Mouse (Mus musculus): ENCODE measurements around the gene Acsl4. TPM values are rescaled to one million over a fixed set of nuclear protein-coding genes. Genes with fewer than 3 reads are reported as not detected.

The Acsl4 gene
- total and polyA plus RNA-seq, 3 experiments: 6.1 to 176 (median 110) TPM

DNA sequence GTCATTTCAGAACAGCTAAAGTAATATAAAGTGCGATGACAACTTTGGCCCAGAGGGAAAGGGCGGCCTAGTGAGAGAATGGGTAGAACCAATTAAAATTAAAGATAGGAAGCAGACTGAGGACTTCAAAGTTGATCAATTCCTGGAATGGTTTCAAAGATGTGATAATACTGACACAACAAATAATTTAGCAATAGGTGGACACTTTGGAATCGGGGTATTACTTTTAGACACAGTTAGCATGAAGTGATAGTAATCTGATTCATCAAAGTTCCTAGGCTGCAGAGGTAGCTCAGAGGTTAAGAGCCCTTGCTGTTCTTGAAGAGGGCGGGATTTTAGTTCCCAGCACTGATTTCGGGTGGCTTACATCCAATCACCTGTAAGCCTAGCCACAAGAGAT, 54.8 kb downstream of the Acsl4 start:
- no peaks in the 10 kb centered on the region for H3K4me1 ChIP-seq (ENCODE audit: insufficient read depth, low read depth, low read length)
- peaks cover 69% of the 10 kb centered on the region for H3K36me3 ChIP-seq (replicated peaks)
- no peak for DNase-seq (ENCODE audit: low spot score)
- no peak for TF ChIP-seq GATA2 (IDR thresholded peaks at IDR 0.05; ENCODE audit: borderline replicate concordance, low read depth, low read length)
- no peak for TF ChIP-seq TAL1 (conservative IDR thresholded peaks at IDR 0.05; ENCODE audit: low read depth, low read length)
- TF ChIP-seq GATA1 (IDR thresholded peaks at IDR 0.05; ENCODE audit: borderline replicate concordance, low read length): no peak
- no peak for TF ChIP-seq POLR2AphosphoS5 (IDR thresholded peaks at IDR 0.05; ENCODE audit: insufficient replicate concordance, low read depth, low read length)
- no peak for TF ChIP-seq CTCF (IDR thresholded peaks at IDR 0.05; ENCODE audit: low read depth, low read length)
- no peaks in the 10 kb centered on the region for H3K9me3 ChIP-seq (replicated peaks)
- no peak overlapping the region for H3K4me3 ChIP-seq (ENCODE audit: low read depth, low read length)
- no peaks in the 10 kb centered on the region for H3K27me3 ChIP-seq (ENCODE audit: insufficient read depth, low read length)
- ATAC-seq (ENCODE audit: extremely low read depth, insufficient number of reproducible peaks, low FRiP score, poor library complexity, severe bottlenecking): no peak

DNA sequence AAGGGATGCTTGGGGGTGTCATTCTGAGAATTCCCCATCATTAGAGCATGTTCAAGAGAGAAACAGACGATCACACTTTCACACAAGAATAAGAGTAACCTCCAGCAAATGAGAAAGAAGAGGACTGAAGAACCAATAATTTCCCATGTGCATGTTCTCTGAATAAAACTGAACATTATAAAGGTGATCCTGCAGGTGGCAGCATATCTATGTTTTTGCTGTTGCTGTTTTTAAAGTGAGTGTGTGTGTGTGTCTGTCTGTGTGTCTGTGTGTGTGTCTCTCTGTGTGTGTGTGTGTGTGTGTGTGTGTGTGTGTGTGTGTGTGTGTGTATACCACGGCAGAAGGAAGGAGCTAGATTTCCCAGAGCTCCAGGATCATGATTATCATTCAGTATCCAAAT, 64.6 kb downstream of the Acsl4 start:
- TF ChIP-seq TAL1 (conservative IDR thresholded peaks at IDR 0.05; ENCODE audit: low read depth, low read length): no peak
- TF ChIP-seq CTCF (IDR thresholded peaks at IDR 0.05; ENCODE audit: low read depth, low read length): no peak
- TF ChIP-seq POLR2AphosphoS5 (IDR thresholded peaks at IDR 0.05; ENCODE audit: insufficient replicate concordance, low read depth, low read length): no peak
- TF ChIP-seq GATA2 (IDR thresholded peaks at IDR 0.05; ENCODE audit: borderline replicate concordance, low read depth, low read length): no peak
- no peak for TF ChIP-seq GATA1 (IDR thresholded peaks at IDR 0.05; ENCODE audit: borderline replicate concordance, low read length)
- H3K27me3 ChIP-seq (ENCODE audit: insufficient read depth, low read length): no peaks in the 10 kb centered on the region
- H3K4me3 ChIP-seq (ENCODE audit: low read depth, low read length): no peak overlapping the region
- DNase-seq (ENCODE audit: low spot score) (no peak), ATAC-seq (ENCODE audit: extremely low read depth, insufficient number of reproducible peaks, low FRiP score, poor library complexity, severe bottlenecking) (no peak)
- H3K9me3 ChIP-seq (replicated peaks): no peaks in the 10 kb centered on the region
- no peaks in the 10 kb centered on the region for H3K4me1 ChIP-seq (ENCODE audit: insufficient read depth, low read depth, low read length)
- peaks cover 29% of the 10 kb centered on the region for H3K36me3 ChIP-seq (replicated peaks)

DNA sequence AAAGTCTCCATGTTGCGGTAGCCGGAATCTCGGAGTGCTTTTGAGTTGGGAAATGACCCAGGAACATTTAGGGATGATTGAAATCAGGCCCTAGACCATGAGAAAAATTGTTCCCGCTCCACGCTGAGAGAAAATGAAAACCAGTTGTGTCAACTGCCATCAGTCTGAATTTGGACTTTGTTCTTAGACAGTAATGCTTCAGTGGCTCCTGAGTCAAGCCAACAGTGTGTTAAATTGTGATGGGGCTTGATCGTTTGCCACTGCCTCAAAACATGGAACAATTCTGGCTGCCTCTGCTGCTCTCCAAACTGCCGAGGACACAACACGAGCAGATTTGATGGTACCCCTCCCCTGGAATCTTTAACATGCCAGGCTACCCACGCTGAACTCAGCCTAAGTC, 74.2 kb downstream of the Acsl4 start:
- TF ChIP-seq POLR2AphosphoS5 (IDR thresholded peaks at IDR 0.05; ENCODE audit: insufficient replicate concordance, low read depth, low read length) (no peak), GATA2 (IDR thresholded peaks at IDR 0.05; ENCODE audit: borderline replicate concordance, low read depth, low read length) (no peak), TAL1 (conservative IDR thresholded peaks at IDR 0.05; ENCODE audit: low read depth, low read length) (no peak), GATA1 (IDR thresholded peaks at IDR 0.05; ENCODE audit: borderline replicate concordance, low read length) (no peak), CTCF (IDR thresholded peaks at IDR 0.05; ENCODE audit: low read depth, low read length) (no peak)

DNA sequence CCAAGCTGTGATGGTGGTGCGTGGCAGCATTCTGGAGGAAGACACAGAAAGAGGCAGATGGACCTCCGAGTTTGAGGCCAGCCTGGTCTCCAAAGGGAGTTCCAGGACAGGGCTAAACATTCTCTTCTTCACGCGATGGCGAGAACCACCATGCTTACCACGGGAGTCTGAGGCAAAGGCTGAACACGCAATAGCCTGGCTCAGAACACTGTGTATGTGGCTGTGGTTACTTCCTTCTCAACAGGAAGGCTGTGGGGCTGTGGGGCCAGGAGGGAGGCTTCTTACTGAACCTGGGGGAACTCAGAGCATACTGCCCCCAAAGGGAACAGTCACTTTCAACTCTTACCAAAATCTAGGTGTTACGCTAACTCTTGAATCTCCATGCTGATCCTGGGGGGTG, 75.1 kb downstream of the Acsl4 start:
- H3K4me3 ChIP-seq (ENCODE audit: low read depth, low read length): no peak overlapping the region
- no peaks in the 10 kb centered on the region for H3K27me3 ChIP-seq (ENCODE audit: insufficient read depth, low read length)
- peaks cover 12% of the 10 kb centered on the region for H3K36me3 ChIP-seq (replicated peaks)
- ATAC-seq (ENCODE audit: extremely low read depth, insufficient number of reproducible peaks, low FRiP score, poor library complexity, severe bottlenecking): no peak
- no peaks in the 10 kb centered on the region for H3K4me1 ChIP-seq (ENCODE audit: insufficient read depth, low read depth, low read length)
- H3K9me3 ChIP-seq (replicated peaks): no peaks in the 10 kb centered on the region
- DNase-seq (ENCODE audit: low spot score): no peak
- TF ChIP-seq CTCF (IDR thresholded peaks at IDR 0.05; ENCODE audit: low read depth, low read length) (no peak), GATA2 (IDR thresholded peaks at IDR 0.05; ENCODE audit: borderline replicate concordance, low read depth, low read length) (no peak), POLR2AphosphoS5 (IDR thresholded peaks at IDR 0.05; ENCODE audit: insufficient replicate concordance, low read depth, low read length) (no peak), GATA1 (IDR thresholded peaks at IDR 0.05; ENCODE audit: borderline replicate concordance, low read length) (no peak), TAL1 (conservative IDR thresholded peaks at IDR 0.05; ENCODE audit: low read depth, low read length) (no peak)

More for the DNA sequence above, 74.2 kb downstream of the Acsl4 start:
- Histone ChIP-seq H3K9me3 (replicated peaks) (no peaks in the 10 kb centered on the region), H3K27me3 (ENCODE audit: insufficient read depth, low read length) (no peaks in the 10 kb centered on the region), H3K36me3 (replicated peaks) (peaks cover 15% of the 10 kb centered on the region), H3K4me1 (ENCODE audit: insufficient read depth, low read depth, low read length) (no peaks in the 10 kb centered on the region), H3K4me3 (ENCODE audit: low read depth, low read length) (no peak overlapping the region)
- no peak for ATAC-seq (ENCODE audit: extremely low read depth, insufficient number of reproducible peaks, low FRiP score, poor library complexity, severe bottlenecking)
- no peak for DNase-seq (ENCODE audit: low spot score)

DNA sequence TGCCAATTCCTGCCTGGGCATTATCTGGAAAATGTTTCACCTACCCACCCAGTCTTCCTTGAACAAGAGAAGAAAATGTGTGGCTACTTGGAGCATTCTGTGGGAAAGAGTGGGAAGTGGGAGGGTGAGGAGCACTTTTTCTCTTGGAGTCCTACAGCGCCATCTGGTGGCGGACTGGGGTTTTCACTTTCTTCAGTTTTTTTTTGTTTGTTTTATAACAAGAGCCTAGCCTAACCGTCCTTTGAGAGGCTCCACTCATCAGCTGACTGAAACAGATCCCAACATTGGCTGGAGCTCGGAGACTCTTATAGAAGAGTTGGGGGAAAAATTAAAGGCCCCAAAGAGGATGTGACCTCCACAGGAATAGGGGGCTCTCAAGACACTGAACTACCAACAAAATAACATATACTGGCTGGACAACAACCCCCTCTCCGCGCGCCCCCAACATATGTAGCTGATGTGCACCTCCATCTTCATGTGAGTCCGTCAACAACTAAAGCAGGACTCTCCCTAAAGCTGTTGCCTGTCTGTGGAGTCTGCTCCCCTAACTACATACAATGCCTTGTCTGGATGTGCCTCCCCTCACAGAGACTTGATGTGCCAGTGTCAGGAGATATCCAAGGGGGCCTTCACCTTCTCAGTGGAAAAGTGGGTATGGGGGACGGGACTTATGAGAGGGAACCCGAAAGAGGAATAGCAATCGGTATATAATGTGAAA, 75.9 kb downstream of the Acsl4 start:
- ATAC-seq (ENCODE audit: extremely low read depth, insufficient number of reproducible peaks, low FRiP score, poor library complexity, severe bottlenecking) (no peak), DNase-seq (ENCODE audit: low spot score) (no peak)
- Histone ChIP-seq H3K4me3 (ENCODE audit: low read depth, low read length) (no peak overlapping the region), H3K27me3 (ENCODE audit: insufficient read depth, low read length) (no peaks in the 10 kb centered on the region), H3K36me3 (replicated peaks) (peaks cover 12% of the 10 kb centered on the region), H3K4me1 (ENCODE audit: insufficient read depth, low read depth, low read length) (no peaks in the 10 kb centered on the region), H3K9me3 (replicated peaks) (no peaks in the 10 kb centered on the region)
- TF ChIP-seq GATA2 (IDR thresholded peaks at IDR 0.05; ENCODE audit: borderline replicate concordance, low read depth, low read length) (no peak), CTCF (IDR thresholded peaks at IDR 0.05; ENCODE audit: low read depth, low read length) (0 out of 2 replicates have a peak, but pooled peaks have one; percentile 32)

DNA sequence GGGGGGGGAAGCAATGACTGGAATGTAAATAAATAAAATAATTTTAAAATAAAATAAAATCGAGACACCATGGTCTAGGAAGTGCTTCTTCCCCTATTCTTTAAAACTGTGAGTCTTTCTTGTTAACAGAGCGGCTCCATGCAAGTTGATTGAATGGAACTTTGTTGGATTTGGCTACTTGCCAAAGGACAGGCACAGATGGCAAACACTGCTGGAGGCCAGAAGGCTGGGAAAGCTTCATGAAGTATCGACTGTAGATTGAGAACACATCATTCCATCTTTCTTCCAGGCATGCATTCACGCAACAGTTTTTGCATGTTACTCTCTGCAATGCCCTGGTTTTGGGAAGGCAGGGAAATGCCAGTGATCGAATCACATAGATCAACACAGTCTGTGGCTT, 79.9 kb downstream of the Acsl4 start:
- H3K9me3 ChIP-seq (replicated peaks): no peaks in the 10 kb centered on the region
- H3K4me1 ChIP-seq (ENCODE audit: insufficient read depth, low read depth, low read length): no peaks in the 10 kb centered on the region
- no peak for DNase-seq (ENCODE audit: low spot score)
- peaks cover 6% of the 10 kb centered on the region; the same call in 1 of the 2 replicates for H3K27me3 ChIP-seq (ENCODE audit: insufficient read depth, low read length)
- no peak overlapping the region for H3K4me3 ChIP-seq (ENCODE audit: low read depth, low read length)
- peaks cover 4% of the 10 kb centered on the region for H3K36me3 ChIP-seq (replicated peaks)
- TF ChIP-seq GATA2 (IDR thresholded peaks at IDR 0.05; ENCODE audit: borderline replicate concordance, low read depth, low read length) (no peak), CTCF (IDR thresholded peaks at IDR 0.05; ENCODE audit: low read depth, low read length) (no peak), TAL1 (conservative IDR thresholded peaks at IDR 0.05; ENCODE audit: low read depth, low read length) (no peak), POLR2AphosphoS5 (IDR thresholded peaks at IDR 0.05; ENCODE audit: insufficient replicate concordance, low read depth, low read length) (no peak)
- ATAC-seq (ENCODE audit: extremely low read depth, insufficient number of reproducible peaks, low FRiP score, poor library complexity, severe bottlenecking): no peak

Data from G1E (cell line).